Mouse (Mus musculus): Measurements from ENCODE around the gene Rpl7l1.
"Not testable (repeated sequence)": the region's sequence is repeated elsewhere in the genome, so short reads cannot be mapped to it uniquely, and the experiment has no call there.

Gene Rpl7l1

DNA sequence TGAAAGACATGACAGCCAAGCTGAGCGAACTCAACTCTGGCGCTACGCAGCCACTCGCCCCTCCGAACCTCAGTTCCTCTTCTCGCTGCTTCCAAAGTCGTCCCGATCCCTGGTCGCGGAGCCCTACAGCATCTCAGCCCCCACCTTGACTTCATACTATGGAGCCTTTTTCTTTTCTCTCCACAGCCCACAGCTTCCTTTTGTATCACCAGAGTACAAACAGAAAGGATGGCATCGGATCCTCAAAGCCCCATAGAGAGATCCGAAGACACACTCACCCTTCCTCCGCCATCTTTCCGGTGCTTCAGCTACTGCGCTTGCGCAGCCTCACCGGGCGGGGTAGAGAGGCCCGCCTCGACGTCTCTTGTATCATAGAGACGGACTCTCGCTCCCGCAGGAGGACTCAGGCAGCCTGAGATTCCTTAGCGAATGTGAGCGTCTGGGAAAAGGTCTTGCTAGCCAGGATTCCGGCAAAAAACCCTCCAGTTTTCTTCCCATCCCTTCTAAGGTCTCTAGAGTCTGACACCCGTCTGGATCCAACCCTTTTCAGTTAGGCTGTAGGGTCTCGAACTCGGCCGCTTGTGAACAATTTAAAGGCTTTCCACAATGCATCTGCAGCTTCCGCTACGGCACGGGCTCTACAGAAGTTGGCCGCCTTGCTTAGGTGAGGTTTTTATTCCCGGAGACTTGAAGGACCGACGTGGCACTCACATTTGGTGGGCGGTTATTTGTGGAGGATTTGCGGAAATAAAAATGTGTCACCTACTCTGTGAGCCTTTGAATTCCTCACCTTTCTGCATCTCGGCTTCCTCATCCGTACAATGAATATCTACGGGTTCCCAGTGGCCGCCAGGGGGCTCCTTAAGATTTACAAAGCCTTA is at the start of gene Rpl7l1:
TSS of gene Rpl7l1 (minus strand) at position 332 of the 881 bp plus-strand sequence.
- peak; percentile 76 to 86 for DNase-seq (ENCODE audit: low spot score in 2 of 2)

- DNase-seq (ENCODE audit: low spot score in 2 of 2): no peak
Observed at GRCm38 (mm10) chr17:46829856-46830535, 47.5 kb upstream of the Rpl7l1 start.

- no peak for DNase-seq (ENCODE audit: low spot score in 2 of 2)
Observed at GRCm38 (mm10) chr17:46828935-46829334, 46.5 kb upstream of the Rpl7l1 start.

- DNase-seq (ENCODE audit: low spot score in 2 of 2): no peak
Observed at GRCm38 (mm10) chr17:46823091-46823490, 40.6 kb upstream of the Rpl7l1 start.

DNA sequence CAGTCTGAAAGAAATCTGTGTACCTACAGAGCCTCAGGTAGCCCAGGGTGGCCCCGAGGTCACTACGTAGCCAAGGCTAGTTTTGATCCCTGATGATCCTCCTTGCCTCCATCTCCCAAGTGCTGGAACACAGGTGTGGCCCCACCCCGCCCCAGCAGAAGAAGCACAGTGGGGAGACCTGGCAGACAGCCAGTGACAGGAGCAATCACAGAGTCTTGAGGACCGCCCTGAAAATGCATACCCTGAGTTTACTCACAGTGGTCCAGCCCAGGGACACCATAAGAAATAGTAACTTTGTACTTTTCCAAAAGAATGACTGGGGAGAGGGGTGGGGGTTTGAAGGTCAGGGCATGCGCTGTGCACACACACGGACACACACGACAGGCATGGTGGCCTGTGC is 38.2 kb upstream of the Rpl7l1 start:
- no peak for DNase-seq (ENCODE audit: low spot score in 2 of 2)

DNA sequence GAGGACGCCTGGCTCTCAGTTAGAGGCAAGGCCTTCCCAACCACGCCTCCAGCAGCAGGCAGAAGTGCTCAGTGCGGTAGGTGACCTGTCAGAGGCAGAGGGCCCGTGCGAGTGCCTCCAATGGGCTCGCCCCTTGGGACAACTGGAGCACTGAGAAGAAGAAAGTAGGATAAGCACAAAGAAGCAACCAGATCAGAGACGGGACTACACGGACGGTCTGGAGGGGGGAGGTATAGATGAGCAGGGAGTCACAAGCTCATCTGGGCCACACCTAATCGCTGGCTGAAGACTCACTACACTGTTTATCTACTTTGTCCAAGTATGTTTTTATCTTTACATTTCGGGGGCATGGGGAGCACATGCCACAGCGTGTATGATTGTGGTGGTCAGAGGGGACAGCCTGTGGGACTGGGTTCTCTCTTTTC is 35.3 kb upstream of the Rpl7l1 start:
- DNase-seq (ENCODE audit: low spot score in 2 of 2): no peak

- DNase-seq (ENCODE audit: low spot score in 2 of 2): no peak
Observed at GRCm38 (mm10) chr17:46816306-46816705, 33.8 kb upstream of the Rpl7l1 start.

- no peak for DNase-seq (ENCODE audit: low spot score in 2 of 2)
Observed at GRCm38 (mm10) chr17:46814497-46814896, 32.0 kb upstream of the Rpl7l1 start.

DNA sequence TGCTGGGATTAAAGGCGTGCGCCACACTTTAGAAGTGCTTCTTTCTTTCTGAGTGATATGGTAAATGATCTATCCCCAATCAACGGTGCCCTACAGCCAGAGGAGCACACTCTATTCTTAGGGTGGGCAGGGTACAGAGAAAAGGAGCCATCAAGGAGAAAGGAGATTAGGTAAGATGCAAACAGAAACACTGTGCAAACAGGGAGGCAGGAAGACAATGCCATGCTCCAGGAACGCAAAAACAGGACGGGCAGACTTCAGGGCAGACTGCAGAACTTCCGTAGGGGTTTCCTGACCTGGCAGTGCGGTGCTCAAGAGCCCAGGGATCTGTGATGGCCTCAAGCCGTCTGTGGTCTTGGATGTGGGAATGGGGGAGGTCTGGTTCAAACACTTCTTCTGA is 31.2 kb upstream of the Rpl7l1 start:
- no peak for DNase-seq (ENCODE audit: low spot score in 2 of 2)

GRCm38 (mm10) chr17:46812442-46812841 is 30.0 kb upstream of the Rpl7l1 start:
- no peak for DNase-seq (ENCODE audit: low spot score in 2 of 2)

- DNase-seq (ENCODE audit: low spot score in 2 of 2): no peak
Observed at GRCm38 (mm10) chr17:46810672-46811071, 28.2 kb upstream of the Rpl7l1 start.

- no peak for DNase-seq (ENCODE audit: low spot score in 2 of 2)
Observed at GRCm38 (mm10) chr17:46809131-46809830, 26.8 kb upstream of the Rpl7l1 start.

- no peak for DNase-seq (ENCODE audit: low spot score in 2 of 2)
Observed at GRCm38 (mm10) chr17:46808376-46808775, 25.9 kb upstream of the Rpl7l1 start.

- DNase-seq (ENCODE audit: low spot score in 2 of 2): no peak
Observed at GRCm38 (mm10) chr17:46801761-46802160, 19.3 kb upstream of the Rpl7l1 start.

DNA sequence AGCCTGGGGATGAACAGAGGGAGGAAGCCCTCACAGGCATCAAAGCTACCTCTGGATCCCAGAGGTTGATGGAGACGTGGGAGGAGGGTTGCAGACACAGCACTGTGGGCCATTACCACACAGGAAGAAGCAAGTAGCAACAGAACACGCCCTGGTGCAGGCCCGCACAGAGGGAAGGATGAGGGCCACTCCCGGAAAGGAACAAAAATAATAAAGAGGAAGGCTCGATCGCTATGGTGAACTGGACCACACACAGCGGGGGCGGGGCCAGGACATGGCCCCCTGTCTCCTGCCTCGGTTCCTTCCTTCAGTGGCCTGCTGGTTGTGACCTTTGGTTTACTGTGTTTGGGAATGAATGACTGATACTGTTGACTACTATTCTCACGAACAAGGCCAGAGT is 17.2 kb upstream of the Rpl7l1 start:
- DNase-seq (ENCODE audit: low spot score in 2 of 2): no peak

DNA sequence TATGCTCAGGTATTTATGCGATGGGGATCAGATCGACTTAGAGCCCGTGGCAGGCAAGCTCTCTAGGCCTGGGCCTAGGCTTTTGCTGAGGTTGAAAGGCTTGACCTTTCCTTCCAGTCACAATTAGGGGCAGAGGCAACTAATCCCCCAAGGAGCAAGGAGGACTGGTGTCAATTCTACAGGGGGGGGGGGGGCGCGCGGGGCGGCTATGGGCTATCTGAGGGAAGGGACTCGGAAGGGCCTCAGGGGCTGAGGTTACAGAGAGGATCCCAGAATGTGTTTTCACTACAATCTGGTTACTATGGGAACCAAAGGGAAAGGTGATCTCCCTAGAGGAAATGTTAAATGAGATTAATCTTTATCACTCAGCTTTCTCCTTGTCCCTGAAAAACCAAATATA is 14.9 kb upstream of the Rpl7l1 start:
- no peak for DNase-seq (ENCODE audit: low spot score in 2 of 2)

GRCm38 (mm10) chr17:46796743-46797142 is 14.3 kb upstream of the Rpl7l1 start:
- DNase-seq (ENCODE audit: low spot score in 2 of 2): no peak

DNA sequence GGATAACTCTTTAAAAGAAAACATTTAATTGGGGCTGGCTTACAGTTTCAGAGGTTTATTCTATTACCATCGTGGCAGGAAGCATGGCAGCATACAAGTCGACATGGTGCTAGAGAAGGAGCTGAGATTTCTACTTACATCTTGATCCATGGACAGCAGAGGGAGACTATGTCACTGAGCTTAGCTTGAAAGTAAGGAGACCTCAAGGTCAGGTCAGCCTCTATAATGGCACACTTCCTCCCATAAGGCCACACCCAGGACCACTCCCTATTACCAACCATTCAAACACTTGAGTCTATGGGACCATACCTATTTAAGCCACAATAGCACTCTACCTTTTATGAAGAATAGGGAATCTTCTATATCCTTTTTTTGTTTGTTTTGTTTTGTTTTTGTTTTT is 10.5 kb upstream of the Rpl7l1 start:
- DNase-seq (ENCODE audit: low spot score in 2 of 2): no peak

DNA sequence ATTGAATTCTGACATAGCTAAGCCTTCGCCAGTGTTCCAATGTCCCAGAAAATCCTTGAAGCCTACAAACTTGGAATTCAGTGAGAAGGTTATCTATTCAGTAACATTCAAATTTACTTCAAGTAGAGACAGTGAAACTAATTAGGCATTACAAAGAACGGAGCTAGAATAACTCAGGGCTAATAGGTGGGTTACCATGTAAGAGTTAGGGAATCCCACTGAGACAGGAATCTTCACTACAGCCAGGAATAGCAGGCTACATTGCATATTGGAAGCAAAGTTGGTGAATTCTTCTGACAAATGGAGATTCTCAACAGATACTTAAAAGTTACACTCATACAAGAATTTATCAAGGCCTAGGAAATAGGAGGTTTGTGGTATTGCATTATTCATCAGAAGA is 5.5 kb upstream of the Rpl7l1 start:
- DNase-seq (ENCODE audit: low spot score in 2 of 2): not testable (repeated sequence)

- no peak for DNase-seq (ENCODE audit: low spot score in 2 of 2)
Observed at GRCm38 (mm10) chr17:46786952-46787351, 4.5 kb upstream of the Rpl7l1 start.

- DNase-seq (ENCODE audit: low spot score in 2 of 2): no peak
Observed at GRCm38 (mm10) chr17:46783222-46783565, 722 bp upstream of the Rpl7l1 start.

DNA sequence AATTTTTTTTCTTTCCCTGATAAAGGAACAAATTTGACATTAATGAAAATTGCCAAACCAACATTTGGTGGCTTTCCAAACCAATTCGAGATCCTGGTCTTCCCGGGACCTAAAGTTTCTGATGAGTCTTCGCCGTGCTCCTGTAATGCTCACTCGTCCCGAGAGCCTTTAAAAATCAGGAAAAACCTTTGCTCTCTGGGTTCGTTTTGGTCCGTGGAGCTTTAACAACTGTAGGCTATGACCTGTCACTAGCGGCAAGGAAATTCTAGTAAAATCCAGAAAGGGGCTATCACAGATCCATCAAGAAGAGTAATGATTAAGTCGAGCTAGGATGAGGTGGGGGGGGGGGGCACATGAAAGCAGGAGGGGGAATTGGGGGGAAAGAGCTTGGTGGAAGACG is 596 bp downstream of the Rpl7l1 start:
- no peak for DNase-seq (ENCODE audit: low spot score in 2 of 2)

DNA sequence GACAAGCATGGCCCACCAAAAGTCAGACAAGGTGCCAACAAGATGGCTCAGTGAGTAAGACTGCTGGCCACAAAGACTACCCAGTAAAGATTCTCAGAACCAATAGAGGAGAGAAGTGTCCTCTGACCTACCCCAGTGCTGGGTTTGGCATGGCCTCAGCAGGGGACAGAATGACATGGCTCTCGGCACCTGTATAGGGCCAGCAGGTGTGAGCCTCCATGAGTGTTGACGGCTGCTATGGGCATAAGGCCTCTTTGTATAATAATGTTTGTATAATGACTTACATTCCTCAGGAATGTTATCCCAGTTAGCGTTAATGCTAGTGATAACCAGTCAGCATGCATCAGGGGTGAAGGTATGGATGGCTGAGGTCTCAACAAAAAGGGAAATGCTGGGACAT is 6.4 kb downstream of the Rpl7l1 start:
- no peak for DNase-seq (ENCODE audit: low spot score in 2 of 2)
